Mouse (Mus musculus): ENCODE data around the gene Gstm7.

DNA sequence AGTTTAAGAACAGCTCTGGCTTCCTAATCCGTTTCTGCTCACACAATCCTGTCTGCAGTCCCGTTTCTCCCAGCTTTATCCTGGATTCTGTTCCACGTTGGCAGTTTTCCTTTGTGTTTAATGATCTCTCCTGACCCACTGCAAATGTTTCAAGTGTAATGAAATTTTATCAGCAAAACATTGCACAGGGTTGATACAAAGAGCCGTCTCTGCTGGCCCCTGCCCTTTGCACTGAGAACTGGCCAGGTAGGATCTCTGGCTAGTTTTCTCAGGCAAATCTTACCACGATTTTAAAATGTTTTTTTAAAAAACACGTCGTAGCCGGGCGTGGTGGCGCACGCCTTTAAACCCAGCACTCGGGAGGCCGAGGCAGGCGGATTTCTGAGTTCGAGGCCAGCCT is 14.9 kb downstream of the Gstm7 start:
- TF ChIP-seq CTCF (IDR thresholded peaks at IDR 0.05; ENCODE audit: insufficient read depth, low read length) (no peak), POLR2A (IDR thresholded peaks at IDR 0.05; ENCODE audit: borderline replicate concordance, extremely low read depth, low read depth, low read length) (no peak)

Measured in lung, adult 2 months (tissue).